21 mouse cellular contexts compared by ENCODE assay signal in genomic region chr3:107968724-107969395, GRCm38 (mm10). TPM values are rescaled to one million over a fixed set of nuclear protein-coding genes. Genes with fewer than 3 reads are reported as not detected.
DNase-seq lines count a peak whose midpoint lies in the region; ATAC-seq lines count a peak whose summit lies in the region.
"Had no signal": no experiment of that assay in that cellular context is flagged by ENCODE, and none has a peak within 500 bp of the region (broad histone marks: within the 10 kb centered on the region; RNA-seq: fewer than 3 reads in every experiment).

Gene Gstm3, minus strand, starts transcription at chr3:107969283.

- H3K27me3 ChIP-seq in lung, embryonic 15.5 days, result no peaks in the 10 kb centered on the region
- H3K27me3 ChIP-seq in liver, embryonic 13.5 days, result no peaks in the 10 kb centered on the region
- H3K27me3 ChIP-seq in stomach, embryonic 16.5 days (ENCODE audit: control insufficient read depth, insufficient read depth, low read length), result no peaks in the 10 kb centered on the region
- H3K27me3 ChIP-seq: embryonic facial prominence, embryonic 12.5 days; hindbrain, embryonic 12.5 days had no signal

- no peak within 1 kb of the TSS for H3K4me2 ChIP-seq in lung, embryonic 15.5 days
- no peak within 1 kb of the TSS for H3K4me2 ChIP-seq in liver, embryonic 13.5 days
- H3K4me2 ChIP-seq in stomach, embryonic 16.5 days (ENCODE audit: low read depth, low read length), result peak within 1 kb of the TSS; percentile 9; the same call in 1 of the 2 replicates
- H3K4me2 ChIP-seq: embryonic facial prominence, embryonic 12.5 days; hindbrain, embryonic 12.5 days had no signal

- ATAC-seq in lung, embryonic 15.5 days (ENCODE audit: borderline replicate concordance, extremely low read depth, low FRiP score, low TSS enrichment), result 0 out of 2 replicates have a peak, but pooled peaks have one; percentile 27
- ATAC-seq in liver, embryonic 13.5 days (ENCODE audit: low read depth), result peak; percentile 21; the same call in 1 of the 2 replicates
- peak; percentile 72 for ATAC-seq in stomach, embryonic 16.5 days (ENCODE audit: insufficient read depth, low FRiP score)

- no peak within 1 kb of the TSS for H3K9ac ChIP-seq in lung, embryonic 15.5 days
- H3K9ac ChIP-seq in liver, embryonic 13.5 days, result no peak within 1 kb of the TSS
- H3K9ac ChIP-seq in stomach, embryonic 16.5 days (ENCODE audit: low read length), result no peak within 1 kb of the TSS
- H3K9ac ChIP-seq: embryonic facial prominence, embryonic 12.5 days; hindbrain, embryonic 12.5 days had no signal

- peak; percentile 62 to 85 for DNase-seq in adrenal gland, adult (ENCODE audit: inconsistent age in 2 of 2, low spot score in 1 of 2)
- DNase-seq in adrenal gland, postnatal 25 days, result no peak
- DNase-seq in lung, postnatal 10 days, result no peak
- no peak for DNase-seq in liver, embryonic 13.5 days
- no peak for DNase-seq in layer of hippocampus, adult 8-10 months (ENCODE audit: low spot score in 2 of 2)
- DNase-seq in kidney, postnatal 4 days, result no peak
- DNase-seq: cerebellum, postnatal 36 days; kidney, adult 11 months; kidney, postnatal 25 days; layer of hippocampus, postnatal 36 days; left cerebral cortex, postnatal 4 days; lung, postnatal 14 days had no signal

- no peak within 1 kb of the TSS for H3K27ac ChIP-seq in lung, embryonic 15.5 days
- no peak within 1 kb of the TSS for H3K27ac ChIP-seq in liver, embryonic 13.5 days
- no peak within 1 kb of the TSS for H3K27ac ChIP-seq in stomach, embryonic 16.5 days (ENCODE audit: low read length)
- H3K27ac ChIP-seq: embryonic facial prominence, embryonic 12.5 days; hindbrain, embryonic 12.5 days had no signal

- no peaks in the 10 kb centered on the region for H3K9me3 ChIP-seq in lung, embryonic 15.5 days
- H3K9me3 ChIP-seq in liver, embryonic 13.5 days (replicated peaks), result no peaks in the 10 kb centered on the region
- no peaks in the 10 kb centered on the region for H3K9me3 ChIP-seq in stomach, embryonic 16.5 days (replicated peaks; ENCODE audit: control insufficient read depth, low read length)
- H3K9me3 ChIP-seq: embryonic facial prominence, embryonic 12.5 days; hindbrain, embryonic 12.5 days had no signal

- H3K36me3 ChIP-seq in lung, embryonic 15.5 days, result no peaks in the 10 kb centered on the region
- H3K36me3 ChIP-seq in liver, embryonic 13.5 days, result no peaks in the 10 kb centered on the region
- H3K36me3 ChIP-seq in stomach, embryonic 16.5 days (ENCODE audit: control insufficient read depth, insufficient read depth, low read length), result no peaks in the 10 kb centered on the region
- H3K36me3 ChIP-seq: embryonic facial prominence, embryonic 12.5 days; hindbrain, embryonic 12.5 days had no signal

- no peak within 1 kb of the TSS for H3K4me3 ChIP-seq in lung, embryonic 15.5 days
- no peak within 1 kb of the TSS for H3K4me3 ChIP-seq in liver, embryonic 13.5 days (replicated peaks)
- H3K4me3 ChIP-seq in stomach, embryonic 16.5 days (replicated peaks; ENCODE audit: low read length), result no peak within 1 kb of the TSS; the same call in 1 of the 2 replicates
- H3K4me3 ChIP-seq: embryonic facial prominence, embryonic 12.5 days; hindbrain, embryonic 12.5 days had no signal

- peaks cover 5% of the 10 kb centered on the region; the same call in 1 of the 2 replicates for H3K4me1 ChIP-seq in lung, embryonic 15.5 days
- peaks cover 18% of the 10 kb centered on the region for H3K4me1 ChIP-seq in liver, embryonic 13.5 days (replicated peaks)
- no peaks in the 10 kb centered on the region; the same call in 1 of the 2 replicates for H3K4me1 ChIP-seq in stomach, embryonic 16.5 days (ENCODE audit: control insufficient read depth, insufficient read depth, low read length)
- H3K4me1 ChIP-seq: embryonic facial prominence, embryonic 12.5 days; hindbrain, embryonic 12.5 days had no signal

- 40% methylated on average over 13 of the region's 13 CpGs for WGBS in lung, embryonic 15.5 days
- WGBS in liver, embryonic 13.5 days (ENCODE audit: insufficient replicate concordance), result 50% methylated on average over 13 of the region's 13 CpGs
- WGBS in stomach, embryonic 16.5 days, result 37% methylated on average over 13 of the region's 13 CpGs

RNA-seq across cellular contexts. Expression of gene Gstm3, which starts in this region (rescaled TPM):
- total RNA-seq in adrenal gland, postnatal 25 days (2021), result not detected in 2 replicates
- 0.13 and 0.22 TPM in 2 replicates for polyA plus RNA-seq in lung, embryonic 15.5 days (2015; fragmentation: Nextera tagmentation; extraction: Ambion mirVana)
- polyA plus RNA-seq in liver, embryonic 13.5 days (2015; fragmentation: Nextera tagmentation; extraction: Ambion mirVana), result 11.4 and 11.8 TPM in 2 replicates
- 63.5 and 80.8 TPM in 2 replicates for polyA plus RNA-seq in stomach, embryonic 16.5 days (2015; fragmentation: Nextera tagmentation; extraction: Ambion mirVana)
- total RNA-seq in layer of hippocampus, adult 8-10 months (2022), result not detected
- total RNA-seq: granulocyte monocyte progenitor cell, adult 5-6 weeks; layer of hippocampus, postnatal 36 days; left cerebral cortex, postnatal 4 days; megakaryocyte-erythroid progenitor cell, adult 5-6 weeks had no signal
- polyA plus RNA-seq: embryonic facial prominence, embryonic 12.5 days; frontal cortex, adult 2 months; heart, embryonic 14.5 days; hindbrain, embryonic 12.5 days; neural tube, embryonic 14.5 days had no signal

Comparison
In these comparisons a context has a peak if more than half of its experiments do, and no peak if none do; other contexts are left out.
1. RNA of gene Gstm3 (polyA plus RNA-seq): 63.5 to 80.8 TPM in stomach, embryonic 16.5 days and 11.4 to 11.8 TPM in liver, embryonic 13.5 days; 0.13 to 0.22 TPM in lung, embryonic 15.5 days; every median in the first group is over 10 times any median in the second.
2. DNase-seq: peak in adrenal gland, adult (2 of 2); none in adrenal gland, postnatal 25 days (single experiment), lung, postnatal 10 days (single experiment), liver, embryonic 13.5 days (single experiment), layer of hippocampus, adult 8-10 months (0 of 2) and kidney, postnatal 4 days (0 of 2).
3. Peak in ATAC-seq in lung, embryonic 15.5 days; RNA of the gene not detected or under 1 TPM.
4. ATAC-seq: peak in every context shown above with its lines; median percentile 72 in stomach, embryonic 16.5 days; 27 in lung, embryonic 15.5 days; 21 in liver, embryonic 13.5 days.